Mouse (Mus musculus) MEL (cell line): Measurements from ENCODE around the gene Riox2.

ENCODE experiments used
- CTCF ChIP-seq, 3 experiments: IDR thresholded peaks in 2 of 3; conservative IDR thresholded peaks in 1 of 3; 2 replicates each; pipeline ENCODE4 v1.5.1; 2011 to 2012; ENCODE audit warnings: low read length in 3 of 3, low read depth in 2 of 3, mild to moderate bottlenecking in 2 of 3, improper control_type of control experiment in 1 of 3, inconsistent platforms in 1 of 3, mixed read lengths in 1 of 3, moderate library complexity in 1 of 3; ENCODE audit not compliant: control insufficient read depth in 1 of 3, insufficient read depth in 1 of 3, poor library complexity in 1 of 3, severe bottlenecking in 1 of 3
- KAT2A ChIP-seq: conservative IDR thresholded peaks from 2 replicates; pipeline ENCODE4 v1.6.1; 2012; ENCODE audit warnings: low read depth, low read length, improper control_type of control experiment, inconsistent platforms
- ZKSCAN1 ChIP-seq: IDR thresholded peaks from 2 replicates; pipeline ENCODE4 v1.6.1; 2012; ENCODE audit warnings: low read depth, mild to moderate bottlenecking, inconsistent platforms, low read length, improper control_type of control experiment, moderate library complexity

GRCm38 (mm10) chr16:59497947-59498346, 26.4 kb downstream of the Riox2 start:
- TF ChIP-seq ZKSCAN1 (no peak), CTCF (IDR thresholded peaks at IDR 0.05 in 2 of 3, conservative IDR thresholded peaks at IDR 0.05 in 1 of 3; ENCODE audit: control insufficient read depth in 1 of 3, insufficient read depth in 1 of 3, low read depth in 2 of 3, low read length in 3 of 3, poor library complexity in 1 of 3, severe bottlenecking in 1 of 3) (no peak), KAT2A (no peak)
